Mouse (Mus musculus) liver, embryonic 14.5 days (tissue): ENCODE data around the gene Stat5b.
"Not testable (repeated sequence)": the region's sequence is repeated elsewhere in the genome, so short reads cannot be mapped to it uniquely, and the experiment has no call there.

Experiments used
- CTCF ChIP-seq: IDR thresholded peaks from 2 replicates; pipeline ENCODE4 v1.5.1; 2016; ENCODE audit warnings: antibody characterized with exemption, low read depth, control low read depth
- EP300 ChIP-seq: IDR thresholded peaks from 2 replicates; pipeline ENCODE4 v1.6.1; 2016; ENCODE audit warnings: antibody characterized with exemption, low read depth

GRCm38 (mm10) chr11:100790644-100791043 lies 59.9 kb downstream of the Stat5b start:
- TF ChIP-seq CTCF, EP300: not testable (repeated sequence)
